Mouse (Mus musculus): Measurements from ENCODE around the gene Wdr89.

Wdr89 gene

GRCm38 (mm10) chr12:75612711-75613110 lies 56.6 kb downstream of the Wdr89 start:
- no peak for DNase-seq

GRCm38 (mm10) chr12:75599490-75599889 lies 69.8 kb downstream of the Wdr89 start:
- peak; percentile 56 to 72 for DNase-seq

- no peak for DNase-seq
These were observed 70.3 kb downstream of the Wdr89 start for GRCm38 (mm10) chr12:75598988-75599387.

- no peak for DNase-seq
These were observed 71.6 kb downstream of the Wdr89 start for GRCm38 (mm10) chr12:75597707-75598106.

- peak; percentile 100 for DNase-seq
These were observed 73.0 kb downstream of the Wdr89 start, which contains the start of gene Ppp2r5e for GRCm38 (mm10) chr12:75596154-75597002. Gene Ppp2r5e (minus strand): TSS chr12:75596245.

- peak; percentile 48 to 64 for DNase-seq
These were observed 73.8 kb downstream of the Wdr89 start for GRCm38 (mm10) chr12:75595291-75596153.

GRCm38 (mm10) chr12:75594404-75594803 lies 74.9 kb downstream of the Wdr89 start:
- no peak for DNase-seq

- no peak for DNase-seq
These were observed 75.5 kb downstream of the Wdr89 start for GRCm38 (mm10) chr12:75593817-75594216.

GRCm38 (mm10) chr12:75587501-75587900 lies 81.8 kb downstream of the Wdr89 start:
- DNase-seq = no peak

GRCm38 (mm10) chr12:75583776-75584175 lies 85.6 kb downstream of the Wdr89 start:
- DNase-seq = no peak
